Mouse (Mus musculus) thymus, postnatal 25 days (tissue): ENCODE results near the gene Elf5.

Experiments used
- DNase-seq: peaks from one replicate; pipeline ENCODE4 v3.0.0; 2022

Gene Elf5

DNA sequence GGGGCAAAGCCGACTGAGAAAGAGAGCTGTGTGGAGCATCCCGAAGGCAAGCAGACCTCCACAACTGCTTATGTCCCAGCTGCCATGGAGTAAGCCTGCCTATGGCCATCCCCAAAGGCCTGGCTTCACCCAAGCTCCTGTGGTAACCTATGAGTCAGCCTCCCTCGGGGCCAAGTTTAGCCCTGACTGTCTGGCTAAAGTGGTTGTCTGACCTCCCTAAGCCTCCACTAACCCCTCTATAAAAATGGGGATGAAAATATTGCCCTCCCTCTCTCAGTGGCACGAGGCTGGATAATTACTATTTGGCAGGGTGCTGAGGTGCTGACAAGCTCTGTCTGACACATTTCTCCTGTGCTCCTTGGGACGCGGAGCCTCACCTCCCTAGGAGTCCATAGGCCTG is at the start of gene Elf5:
Elf5 (plus strand) TSS at position 341 of the 400 bp plus-strand sequence.
- no peak for DNase-seq

DNA sequence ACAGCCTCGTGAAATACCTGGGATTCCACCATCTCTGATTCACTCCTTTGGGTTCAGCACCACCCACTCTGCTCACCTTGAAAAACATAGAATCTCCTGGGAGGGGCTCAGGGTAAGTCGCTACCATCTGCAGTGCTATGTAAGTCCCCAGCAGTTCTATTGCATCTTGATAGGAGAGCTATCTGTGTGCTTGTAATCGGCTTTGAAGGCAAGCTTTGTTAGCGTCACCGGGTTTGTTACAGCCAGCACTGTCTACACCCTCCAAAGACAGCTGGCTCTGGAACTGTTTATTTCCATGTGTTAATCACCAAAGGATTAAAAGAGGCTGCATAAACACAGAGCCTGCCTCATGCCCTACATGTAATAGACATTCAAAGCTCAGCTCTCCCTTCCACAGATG is 38.9 kb upstream of the Elf5 start:
- DNase-seq, result no peak

GRCm38 (mm10) chr2:103379502-103380160 is 31.9 kb upstream of the Elf5 start:
- DNase-seq, result no peak

GRCm38 (mm10) chr2:103382174-103382573 is 29.3 kb upstream of the Elf5 start:
- DNase-seq, result no peak

- DNase-seq, result no peak
Measured at GRCm38 (mm10) chr2:103387881-103388280, 23.6 kb upstream of the Elf5 start.

DNA sequence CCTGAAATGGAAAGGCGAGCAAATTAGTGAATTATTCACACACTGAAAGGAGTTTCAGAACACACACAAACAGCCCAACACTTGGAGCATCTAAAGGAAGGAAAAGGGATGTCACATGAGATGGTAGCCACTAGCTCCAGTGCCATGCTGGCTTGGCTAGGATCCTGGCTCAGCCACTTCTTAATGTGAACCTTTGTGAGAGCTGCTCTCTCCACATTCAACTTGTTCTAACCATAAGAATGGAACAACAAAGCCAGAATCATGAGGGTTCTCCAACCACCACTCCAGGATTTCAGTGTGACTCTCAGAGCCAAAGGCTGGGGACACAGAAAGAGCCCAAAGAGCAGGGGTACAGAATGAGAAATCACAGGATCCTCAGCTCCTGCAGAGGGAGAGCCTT is 23.2 kb upstream of the Elf5 start:
- DNase-seq, result no peak

DNA sequence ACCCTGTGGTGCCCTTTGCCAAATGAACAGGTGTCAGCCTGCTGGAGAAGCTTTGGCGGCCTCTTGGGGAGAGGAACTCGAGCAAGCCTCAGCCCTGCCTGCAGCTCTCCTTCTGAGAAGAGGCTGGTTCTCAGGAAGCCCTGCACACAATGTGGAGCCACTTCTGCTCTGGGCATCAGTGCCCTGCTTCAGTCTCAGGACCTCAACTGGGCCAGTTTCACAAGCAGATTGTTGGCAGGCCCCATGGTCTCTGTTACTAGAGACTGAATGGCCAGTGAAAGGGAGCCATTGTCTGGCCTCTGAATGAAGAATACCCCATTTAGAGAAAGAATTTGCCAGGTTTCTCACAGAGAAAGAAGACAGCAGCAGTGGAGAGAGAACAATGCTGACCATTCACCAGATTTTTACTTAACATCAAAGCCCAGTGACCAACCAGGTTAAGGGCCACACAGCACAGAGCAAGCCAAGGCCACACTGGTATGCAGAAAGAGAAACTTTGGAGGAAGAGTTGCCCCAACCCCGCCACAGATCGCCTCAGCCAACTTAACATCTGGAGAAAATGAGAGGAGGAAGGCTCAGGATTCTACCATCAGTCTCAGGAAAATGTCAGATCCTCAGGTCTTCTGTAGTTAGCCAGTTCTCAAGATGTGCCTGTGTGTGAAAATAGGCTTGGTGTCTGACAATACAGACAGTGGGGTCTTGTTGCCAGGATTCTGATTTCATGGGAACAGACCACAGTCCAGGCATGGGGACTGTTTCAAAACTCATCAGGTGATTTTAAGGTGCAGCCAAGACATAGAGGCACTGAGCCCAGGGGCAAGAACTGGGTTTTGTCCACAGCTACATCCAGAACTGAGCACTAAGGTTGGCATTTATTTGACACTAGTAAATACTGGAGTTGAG is 21.2 kb upstream of the Elf5 start:
- DNase-seq, result no peak

DNA sequence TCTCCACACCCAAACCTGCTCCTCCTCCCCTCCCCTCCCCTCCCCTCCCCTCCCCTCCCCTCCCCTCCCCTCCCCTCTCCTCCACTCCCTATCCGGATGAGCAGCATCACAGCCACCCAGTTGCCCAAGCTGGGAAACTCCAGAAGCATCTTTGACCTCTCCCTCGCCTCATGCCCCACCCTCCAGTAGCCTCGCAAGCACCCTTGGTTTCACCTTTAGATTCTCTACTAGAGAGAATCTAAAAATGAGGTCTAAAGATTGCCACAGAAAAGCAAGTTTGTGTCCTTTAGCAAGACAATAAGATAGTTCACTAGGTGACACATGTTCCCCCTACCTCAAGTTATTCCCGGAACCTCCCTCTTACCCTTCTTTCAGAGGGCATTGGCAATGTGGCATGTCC is 19.9 kb upstream of the Elf5 start:
- no peak for DNase-seq

DNA sequence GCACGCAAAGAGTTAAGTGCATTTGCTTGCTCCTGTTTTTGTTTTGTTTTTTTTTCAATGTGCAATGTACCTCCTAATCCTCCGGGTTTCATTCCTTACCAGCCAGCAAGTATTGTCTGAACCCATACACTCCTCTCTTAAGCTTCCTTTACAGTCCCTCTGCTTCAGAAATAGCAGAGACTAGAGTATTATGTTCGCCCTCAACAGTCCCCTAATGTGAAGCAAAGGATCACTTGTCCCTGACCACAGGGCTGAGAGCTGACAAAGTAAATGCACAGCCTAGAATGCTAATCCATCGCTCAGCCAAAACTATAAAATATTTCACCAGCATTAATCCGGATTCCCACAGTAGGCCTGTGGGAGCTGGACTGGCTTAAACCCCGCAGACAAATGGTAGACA is 13.4 kb upstream of the Elf5 start:
- no peak for DNase-seq

DNA sequence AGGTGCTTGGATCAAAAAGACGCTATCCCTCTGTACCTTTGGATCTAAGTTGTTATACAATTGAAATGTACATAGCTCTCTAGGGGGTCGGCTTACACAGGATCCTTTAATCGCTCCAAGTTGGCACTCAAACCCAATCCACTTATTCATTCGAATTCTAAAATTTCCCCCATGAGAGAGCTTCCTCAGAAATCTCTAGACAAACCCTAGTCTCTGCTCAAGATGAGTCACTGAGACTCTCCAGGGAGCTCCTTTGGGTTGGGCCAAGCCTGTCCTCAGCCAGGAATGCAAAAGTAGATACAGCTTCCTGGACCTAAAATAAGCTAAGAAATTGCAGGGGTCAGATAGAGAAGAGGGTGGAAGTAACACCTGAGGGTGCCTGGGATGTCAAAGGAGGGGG is 10.8 kb upstream of the Elf5 start:
- DNase-seq, result no peak

DNA sequence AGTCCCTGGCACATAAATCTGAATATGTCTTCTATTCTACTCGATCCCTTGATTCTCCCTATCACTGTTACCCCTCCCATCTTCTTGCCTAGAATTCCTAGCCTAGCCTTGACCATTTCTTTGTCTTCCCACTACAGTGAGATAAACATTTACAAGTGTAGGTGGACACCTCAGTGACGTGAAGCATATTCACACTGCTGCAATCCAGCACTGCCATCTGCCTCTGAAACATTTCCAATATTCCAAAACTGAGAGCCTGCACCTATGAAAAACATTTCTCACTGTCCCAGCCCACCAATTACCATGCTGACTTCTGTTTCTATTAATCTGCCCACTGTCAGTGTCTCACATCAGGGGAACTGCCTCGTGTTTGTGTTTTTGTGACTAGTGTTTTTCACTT is 5.2 kb upstream of the Elf5 start:
- no peak for DNase-seq

DNA sequence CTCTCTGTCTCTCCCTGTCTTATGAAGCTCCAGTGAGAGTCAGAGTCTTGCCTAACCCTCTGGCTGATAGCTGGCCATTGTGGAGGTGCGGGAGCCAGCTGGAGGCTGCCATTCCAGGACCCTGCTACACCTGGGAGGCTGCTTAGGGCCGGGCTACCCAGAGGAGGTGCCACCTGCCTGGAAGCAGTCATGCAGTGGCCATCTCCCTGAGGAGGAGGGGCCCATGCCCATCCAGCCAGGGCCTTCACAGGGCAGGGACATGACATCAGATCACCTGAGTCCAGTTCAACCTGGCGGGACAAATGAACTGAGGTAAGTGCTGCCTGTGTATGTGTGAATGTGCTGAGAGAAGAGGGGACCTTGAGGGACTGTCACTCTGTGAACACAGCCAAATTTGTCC is 328 bp downstream of the Elf5 start:
- DNase-seq, result no peak

DNA sequence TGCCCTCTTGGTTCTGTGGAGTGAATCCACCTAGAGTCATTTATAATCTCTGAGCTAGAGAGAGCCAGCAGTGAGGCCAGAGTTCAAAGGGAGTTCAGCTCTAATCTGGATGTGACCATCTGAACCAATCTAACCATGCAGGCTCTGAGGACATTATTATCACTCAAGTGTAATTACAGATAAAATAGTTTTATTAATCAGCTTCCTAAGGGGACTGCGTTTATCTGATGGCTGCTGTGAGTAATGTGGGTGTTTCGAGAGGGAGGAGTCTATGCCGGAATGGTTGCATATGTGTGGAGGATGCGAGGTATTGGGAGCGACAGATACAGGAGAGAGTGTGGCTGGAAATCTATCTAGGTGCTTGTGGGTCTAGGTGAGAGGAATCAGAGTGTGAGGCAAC is 1.9 kb downstream of the Elf5 start:
- DNase-seq, result no peak

- DNase-seq, result no peak
Measured at GRCm38 (mm10) chr2:103415774-103416173, 4.3 kb downstream of the Elf5 start.

GRCm38 (mm10) chr2:103420650-103421507 is 9.4 kb downstream of the Elf5 start:
- no peak for DNase-seq

- no peak for DNase-seq
Measured at GRCm38 (mm10) chr2:103423884-103424283, 12.4 kb downstream of the Elf5 start.

DNA sequence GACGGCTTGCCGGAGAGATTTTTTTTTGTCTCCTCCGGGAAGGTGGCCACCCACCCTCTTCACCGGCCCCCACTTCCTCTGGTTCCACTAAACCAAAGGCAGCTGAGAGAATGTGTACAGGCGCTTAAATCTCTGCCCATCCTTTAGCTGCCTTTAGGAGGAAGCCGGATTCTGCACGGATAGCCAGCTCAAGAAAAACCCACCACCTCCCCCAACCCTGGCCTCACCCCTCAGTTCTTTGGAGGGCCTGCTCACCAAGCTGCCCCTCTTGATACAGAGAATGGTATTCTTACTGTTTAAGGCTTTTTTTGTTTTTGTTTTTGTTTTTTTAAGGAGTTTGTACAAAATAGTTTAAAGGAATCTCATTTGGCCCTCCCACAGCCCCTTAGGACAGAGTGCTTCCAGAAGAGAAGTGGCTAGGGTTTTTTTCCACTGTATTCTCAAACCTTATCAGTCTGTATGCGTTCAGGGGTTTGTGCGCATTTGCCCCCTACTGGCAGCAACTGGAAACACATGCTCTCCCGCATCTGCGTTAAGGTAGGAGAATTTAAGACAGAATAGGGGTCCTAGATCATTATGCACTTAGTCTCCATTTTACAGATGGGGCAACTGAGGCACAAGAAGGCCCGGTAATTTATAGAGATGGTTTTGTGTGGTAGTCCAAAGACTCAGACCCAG is 13.0 kb downstream of the Elf5 start:
- peak; percentile 58 for DNase-seq

- no peak for DNase-seq
Measured at GRCm38 (mm10) chr2:103425456-103426063, 14.1 kb downstream of the Elf5 start.

DNA sequence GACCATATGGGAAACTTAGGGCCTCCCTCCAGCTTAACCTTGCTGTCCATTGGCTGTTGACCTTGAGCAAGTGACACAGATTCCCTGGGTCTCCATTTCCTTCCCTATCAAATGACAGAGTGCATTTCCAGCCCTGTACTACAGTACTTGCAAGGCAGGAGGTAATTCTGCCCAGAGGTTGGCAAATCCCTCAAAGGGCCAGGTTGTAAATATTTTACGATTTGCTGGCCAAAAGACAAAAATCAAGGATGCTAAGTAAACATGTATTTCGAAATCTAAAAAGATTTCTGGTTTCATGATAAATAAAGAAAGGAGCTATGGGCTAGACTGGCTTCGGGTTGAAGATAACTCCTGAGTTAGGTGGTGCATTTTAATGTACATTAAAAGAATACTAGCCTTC is 16.9 kb downstream of the Elf5 start:
- no peak for DNase-seq

DNA sequence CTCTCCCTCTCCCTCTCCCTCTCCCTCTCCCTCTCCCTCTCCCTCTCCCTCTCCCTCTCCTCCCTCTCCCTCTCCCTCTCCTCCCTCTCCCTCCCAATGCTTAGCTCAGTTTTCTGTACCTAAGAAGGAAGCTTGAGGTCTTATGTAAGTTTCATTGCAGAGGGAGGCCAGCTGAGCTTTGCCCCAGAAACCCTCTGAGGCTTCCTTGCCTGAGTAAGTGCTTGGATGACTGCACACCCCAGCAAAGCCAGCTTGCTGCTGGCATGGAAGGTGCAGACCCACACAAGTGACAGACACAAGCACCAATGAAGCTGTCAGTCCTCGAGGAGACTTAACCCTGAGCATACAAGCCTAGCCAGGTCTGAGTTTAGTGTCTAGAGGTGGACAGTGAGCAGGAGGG is 19.2 kb downstream of the Elf5 start:
- no peak for DNase-seq

- DNase-seq, result no peak
Measured at GRCm38 (mm10) chr2:103432695-103433275, 21.3 kb downstream of the Elf5 start.

DNA sequence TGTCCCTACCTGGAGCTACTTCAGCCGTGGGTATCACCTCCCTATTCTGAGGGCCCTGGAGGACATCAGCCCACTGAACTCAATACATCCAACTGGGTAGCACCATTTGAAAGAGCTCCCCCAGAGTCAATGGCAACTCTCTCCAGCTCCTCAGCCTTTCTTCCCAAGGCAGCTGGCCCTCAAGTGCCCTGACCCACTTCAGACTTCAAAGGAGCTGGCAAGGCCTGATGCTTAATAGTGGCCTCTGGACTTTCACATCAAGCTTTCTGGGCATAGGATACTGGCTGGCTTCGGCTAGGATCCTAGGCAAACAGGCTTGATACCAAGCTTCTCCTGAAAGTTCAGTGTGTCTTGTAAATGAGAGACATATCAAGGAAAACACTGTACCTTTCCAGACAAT is 23.6 kb downstream of the Elf5 start:
- DNase-seq, result no peak
